Mouse (Mus musculus) fat pad, adult 2 months (tissue): ENCODE data around the gene Edc3.

ENCODE experiments used
- DNase-seq: peaks from one replicate; pipeline ENCODE4 v3.0.0-alpha.2; 2011; ENCODE audit warnings: low read depth, low spot score; ENCODE audit errors: extremely low read depth

The Edc3 gene

GRCm38 (mm10) chr9:57800325-57800975 is 92.1 kb downstream of the Edc3 start:
- DNase-seq: no peak
